Mouse (Mus musculus): ENCODE measurements around the gene Itpkb.

DNA sequence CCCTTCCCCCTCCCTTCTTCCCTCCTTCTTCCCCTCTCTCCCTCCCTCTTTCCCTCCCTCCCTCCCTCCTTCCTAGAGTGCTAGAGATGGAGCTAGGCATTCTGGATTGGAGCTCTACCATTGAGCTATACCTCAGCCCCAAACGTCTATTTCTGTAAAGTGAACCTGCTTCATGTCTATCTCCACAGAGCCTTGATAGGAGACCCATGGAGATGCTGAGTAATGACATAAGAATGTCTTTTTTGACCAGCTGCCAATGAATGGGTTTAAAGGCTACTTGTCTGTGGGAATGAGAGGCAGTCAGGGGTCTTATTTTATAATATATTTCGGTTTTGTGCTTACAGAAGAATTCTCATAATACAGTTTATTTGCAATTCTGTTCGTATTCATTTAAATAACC, 15.2 kb upstream of the Itpkb start:
- no peak for TF ChIP-seq CTCF (IDR thresholded peaks at IDR 0.05; ENCODE audit: control insufficient read depth, insufficient read depth, low read length)
- no peak for TF ChIP-seq POLR2A (IDR thresholded peaks at IDR 0.05; ENCODE audit: borderline replicate concordance, control insufficient read depth, low read depth, low read length)
